Mouse (Mus musculus): Measurements from ENCODE around the gene D630045J12Rik. TPM values are rescaled to one million over a fixed set of nuclear protein-coding genes. Genes with fewer than 3 reads are reported as not detected.
A peak's percentile ranks its signal among the peaks of the same experiment; 100 is the strongest.

Gene D630045J12Rik
- polyA plus RNA-seq, 1 experiment from 2014 or later: 8.4 TPM

GRCm38 (mm10) chr6:38092539-38092938 is 161.3 kb downstream of the D630045J12Rik start:
- no peak for DNase-seq (ENCODE audit: low spot score)
- Histone ChIP-seq H3K36me3 (no peaks in the 10 kb centered on the region), H3K27ac (no peak overlapping the region), H3K4me1 (replicated peaks) (no peaks in the 10 kb centered on the region), H3K27me3 (ENCODE audit: insufficient read depth, poor library complexity, severe bottlenecking) (no peaks in the 10 kb centered on the region), H3K9me3 (no peaks in the 10 kb centered on the region), H3K4me3 (no peak overlapping the region)
- 96% methylated on average over 8 of the region's 8 CpGs for WGBS

- Histone ChIP-seq H3K27ac (no peak overlapping the region), H3K4me3 (no peak overlapping the region), H3K36me3 (no peaks in the 10 kb centered on the region), H3K9me3 (no peaks in the 10 kb centered on the region), H3K27me3 (ENCODE audit: insufficient read depth, poor library complexity, severe bottlenecking) (no peaks in the 10 kb centered on the region), H3K4me1 (replicated peaks) (no peaks in the 10 kb centered on the region)
- 80% methylated on average over 9 of the region's 9 CpGs for WGBS
- no peak for DNase-seq (ENCODE audit: low spot score)
Measured at GRCm38 (mm10) chr6:38087242-38088026, 166.4 kb downstream of the D630045J12Rik start.

GRCm38 (mm10) chr6:38083204-38083603 is 170.6 kb downstream of the D630045J12Rik start:
- Histone ChIP-seq H3K9me3 (no peaks in the 10 kb centered on the region), H3K27me3 (ENCODE audit: insufficient read depth, poor library complexity, severe bottlenecking) (no peaks in the 10 kb centered on the region), H3K27ac (no peak overlapping the region), H3K4me3 (no peak overlapping the region), H3K36me3 (no peaks in the 10 kb centered on the region), H3K4me1 (replicated peaks) (peaks cover 10% of the 10 kb centered on the region; the same call in 1 of the 2 replicates)
- WGBS: 49% methylated on average over 4 of the region's 4 CpGs
- no peak for DNase-seq (ENCODE audit: low spot score)

GRCm38 (mm10) chr6:38081727-38082341 is 172.0 kb downstream of the D630045J12Rik start:
- Histone ChIP-seq H3K4me1 (replicated peaks) (peaks cover 10% of the 10 kb centered on the region; the same call in 1 of the 2 replicates), H3K27ac (no peak overlapping the region), H3K27me3 (ENCODE audit: insufficient read depth, poor library complexity, severe bottlenecking) (no peaks in the 10 kb centered on the region), H3K9me3 (no peaks in the 10 kb centered on the region), H3K4me3 (no peak overlapping the region), H3K36me3 (no peaks in the 10 kb centered on the region)
- DNase-seq (ENCODE audit: low spot score): peak; percentile 7
- 66% methylated on average over 11 of the region's 11 CpGs for WGBS

- no peak for DNase-seq (ENCODE audit: low spot score)
- Histone ChIP-seq H3K27me3 (ENCODE audit: insufficient read depth, poor library complexity, severe bottlenecking) (no peaks in the 10 kb centered on the region), H3K9me3 (0 out of 2 replicates have a peak, but pooled peaks cover under 1% of the 10 kb centered on the region), H3K4me3 (no peak overlapping the region), H3K27ac (no peak overlapping the region), H3K4me1 (replicated peaks) (peaks cover 10% of the 10 kb centered on the region; the same call in 1 of the 2 replicates), H3K36me3 (no peaks in the 10 kb centered on the region)
- WGBS: 75% methylated on average over 4 of the region's 4 CpGs
Measured at GRCm38 (mm10) chr6:38080364-38080763, 173.4 kb downstream of the D630045J12Rik start.

DNA sequence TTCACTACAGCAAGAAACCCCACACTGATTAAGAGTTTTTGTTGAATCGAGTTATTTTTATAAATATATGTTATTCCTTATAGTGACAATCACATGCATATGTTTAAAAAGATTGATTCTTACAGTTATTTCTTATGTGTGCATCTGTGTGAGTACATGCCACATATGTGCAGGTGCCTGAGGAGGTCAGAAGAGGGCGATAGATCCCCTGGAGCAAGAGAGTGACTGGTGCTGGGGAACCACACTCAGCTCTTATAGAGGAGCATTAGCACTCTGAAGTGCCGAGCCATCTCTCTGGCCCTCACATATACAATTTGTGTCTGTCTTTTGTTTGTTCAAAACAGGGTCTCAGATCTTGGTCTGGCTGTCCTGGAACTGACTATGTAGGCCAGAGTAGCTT is 180.2 kb downstream of the D630045J12Rik start:
- Histone ChIP-seq H3K27me3 (ENCODE audit: insufficient read depth, poor library complexity, severe bottlenecking) (no peaks in the 10 kb centered on the region), H3K36me3 (no peaks in the 10 kb centered on the region), H3K4me3 (no peak overlapping the region), H3K9me3 (0 out of 2 replicates have a peak, but pooled peaks cover 7% of the 10 kb centered on the region), H3K4me1 (replicated peaks) (peaks cover 5% of the 10 kb centered on the region; the same call in 1 of the 2 replicates), H3K27ac (no peak overlapping the region)
- WGBS: 91% methylated on average over 3 of the region's 3 CpGs
- DNase-seq (ENCODE audit: low spot score): no peak

Other genes with a start within 250 kb of the D630045J12Rik start
- 3.9 and 4.9 TPM in 2 replicates for gene Svopl, start 207.0 kb downstream of the D630045J12Rik start, polyA plus RNA-seq (2016; fragmentation: Nextera tagmentation; extraction: Ambion mirVana)
- gene Tmem213, start 144.8 kb downstream of the D630045J12Rik start, polyA plus RNA-seq (2016; fragmentation: Nextera tagmentation; extraction: Ambion mirVana): not detected in 2 replicates
- gene Atp6v0a4, start 129.4 kb downstream of the D630045J12Rik start, polyA plus RNA-seq (2016; fragmentation: Nextera tagmentation; extraction: Ambion mirVana): not detected in 2 replicates
- 13.0 and 15.2 TPM in 2 replicates for gene Zc3hav1l, start 45.2 kb upstream of the D630045J12Rik start, polyA plus RNA-seq (2016; fragmentation: Nextera tagmentation; extraction: Ambion mirVana)
- 2.2 and 2.4 TPM in 2 replicates for gene Zc3hav1, start 100.6 kb upstream of the D630045J12Rik start, polyA plus RNA-seq (2016; fragmentation: Nextera tagmentation; extraction: Ambion mirVana)
- 14.3 and 14.6 TPM in 2 replicates for gene Ttc26, start 127.5 kb upstream of the D630045J12Rik start, polyA plus RNA-seq (2016; fragmentation: Nextera tagmentation; extraction: Ambion mirVana)
- 15.4 and 16.6 TPM in 2 replicates for gene Ubn2, start 179.9 kb upstream of the D630045J12Rik start, polyA plus RNA-seq (2016; fragmentation: Nextera tagmentation; extraction: Ambion mirVana)